Mouse (Mus musculus) left cerebral cortex, adult 8-10 months (tissue): ENCODE data around the gene Yif1b. TPM values are rescaled to one million over a fixed set of nuclear protein-coding genes. Genes with fewer than 3 reads are reported as not detected.
"Not testable (repeated sequence)": the region's sequence is repeated elsewhere in the genome, so short reads cannot be mapped to it uniquely, and the experiment has no call there.

Source experiments
- DNase-seq, 2 experiments: peaks; one replicate each; pipeline ENCODE4 v3.0.0; 2022; ENCODE audit warnings: low spot score in 2 of 2
- total RNA-seq, 4 experiments: library from RNA; stranded (reverse); gene quantifications; 2 replicates each; pipeline ENCODE4 v1.2.4; 2022

Gene Yif1b
- total RNA-seq = 10 to 100 TPM; 50.5 to 55.8 (median 53.6) TPM

GRCm38 (mm10) chr7:29238019-29238967 is at the start of gene Yif1b:
TSS of gene Yif1b (plus strand) at chr7:29238329.
- DNase-seq = peak; percentile 94 to 98

- DNase-seq = not testable (repeated sequence)
Measured at GRCm38 (mm10) chr7:29194230-29194629, 43.9 kb upstream of the Yif1b start.

GRCm38 (mm10) chr7:29202577-29202976 is 35.6 kb upstream of the Yif1b start:
- no peak for DNase-seq

GRCm38 (mm10) chr7:29211013-29211412 is 27.1 kb upstream of the Yif1b start:
- DNase-seq = not testable (repeated sequence)

GRCm38 (mm10) chr7:29211415-29212198 is 26.5 kb upstream of the Yif1b start:
- DNase-seq = peak; percentile 35 to 49

GRCm38 (mm10) chr7:29212199-29212765 is 25.8 kb upstream of the Yif1b start:
- no peak for DNase-seq

GRCm38 (mm10) chr7:29212775-29213560 is 25.2 kb upstream of the Yif1b start:
- not testable (repeated sequence) for DNase-seq

- DNase-seq = no peak
Measured at GRCm38 (mm10) chr7:29213675-29214082, 24.4 kb upstream of the Yif1b start, which contains the start of gene Catsperg1. TSS of gene Catsperg1 (minus strand) at chr7:29214035.

- no peak for DNase-seq
Measured at GRCm38 (mm10) chr7:29214236-29214635, 23.9 kb upstream of the Yif1b start.

GRCm38 (mm10) chr7:29214846-29215245 is 23.3 kb upstream of the Yif1b start:
- no peak for DNase-seq

GRCm38 (mm10) chr7:29224756-29225394 is 13.3 kb upstream of the Yif1b start:
- no peak for DNase-seq

- DNase-seq = no peak
Measured at GRCm38 (mm10) chr7:29225520-29225919, 12.6 kb upstream of the Yif1b start.

GRCm38 (mm10) chr7:29228202-29228601 is 9.9 kb upstream of the Yif1b start:
- DNase-seq = no peak

GRCm38 (mm10) chr7:29230560-29230959 is 7.6 kb upstream of the Yif1b start:
- DNase-seq = no peak

GRCm38 (mm10) chr7:29231517-29231916 is 6.6 kb upstream of the Yif1b start:
- no peak for DNase-seq

- DNase-seq = no peak
Measured at GRCm38 (mm10) chr7:29232247-29233013, 5.7 kb upstream of the Yif1b start, which contains the start of gene Kcnk6. TSS of gene Kcnk6 (minus strand) at chr7:29232515.

GRCm38 (mm10) chr7:29233745-29234144 is 4.4 kb upstream of the Yif1b start:
- no peak for DNase-seq

- DNase-seq = no peak
Measured at GRCm38 (mm10) chr7:29234661-29235060, 3.5 kb upstream of the Yif1b start.

- DNase-seq = no peak
Measured at GRCm38 (mm10) chr7:29236593-29236992, 1.5 kb upstream of the Yif1b start.
